Mouse (Mus musculus) CH12.LX (cell line): ENCODE measurements at regions not wholly inside any gene's neighbourhood (a gene's known extent, or its start where the extent isn't known, plus 50 kb on each side); places are given as distances from the start of the nearest gene placed in this dataset.

Source experiments
- DNase-seq: peaks from one replicate; pipeline ENCODE4 v3.0.0-alpha.2; 2013; ENCODE audit errors: extremely low read depth
- H3K27ac ChIP-seq: 2 replicates; pipeline ENCODE4 v1.5.1; 2012; ENCODE audit warnings: low read depth, mild to moderate bottlenecking, control low read depth, moderate library complexity; ENCODE audit not compliant: insufficient read depth
- H3K27me3 ChIP-seq: replicated peaks from 2 replicates; pipeline ENCODE3; 2012; ENCODE audit warnings: inconsistent platforms
- H3K36me3 ChIP-seq, 2 experiments: replicated peaks in 1 of 2; 2 replicates each; pipeline versions ENCODE3 to v1.6.1; 2012; ENCODE audit warnings: inconsistent platforms in 1 of 2, low read length in 1 of 2, mild to moderate bottlenecking in 1 of 2, mixed read lengths in 1 of 2, moderate library complexity in 1 of 2; ENCODE audit not compliant: control insufficient read depth in 1 of 2, insufficient read depth in 1 of 2
- H3K4me1 ChIP-seq, 2 experiments: 2 replicates each; pipeline ENCODE4 v1.6.1; 2012; ENCODE audit warnings: inconsistent platforms in 1 of 2, moderate library complexity in 1 of 2; ENCODE audit not compliant: insufficient read depth in 2 of 2, control insufficient read depth in 1 of 2
- H3K4me2 ChIP-seq: 2 replicates; pipeline ENCODE4 v1.6.1; 2012; ENCODE audit warnings: low read depth, mild to moderate bottlenecking, control low read depth; ENCODE audit not compliant: poor library complexity, insufficient read depth, severe bottlenecking
- H3K4me3 ChIP-seq, 3 experiments: fragments of 150-350 bp in 1 of 3; sonication (generic) in 1 of 3; replicated peaks in 1 of 3; 2 replicates each; pipeline versions ENCODE3 to v1.5.1; 2011 to 2012; ENCODE audit warnings: low read depth in 2 of 3, low read length in 2 of 3, mild to moderate bottlenecking in 2 of 3, moderate library complexity in 2 of 3, control low read depth in 1 of 3, improper control_type of control experiment in 1 of 3, inconsistent platforms in 1 of 3, mixed read lengths in 1 of 3; ENCODE audit not compliant: poor library complexity in 1 of 3
- H3K79me2 ChIP-seq: replicated peaks from 2 replicates; pipeline ENCODE4 v1.6.1; 2012; ENCODE audit warnings: mild to moderate bottlenecking, moderate library complexity; ENCODE audit not compliant: control insufficient read depth, poor library complexity, insufficient read depth, severe bottlenecking; ENCODE audit errors: extremely low read depth
- H3K9ac ChIP-seq: 2 replicates; pipeline ENCODE4 v1.6.1; 2012; ENCODE audit warnings: low read depth, mild to moderate bottlenecking, control low read depth, moderate library complexity; ENCODE audit not compliant: insufficient read depth
- H3K9me3 ChIP-seq: replicated peaks from 2 replicates; pipeline ENCODE3; 2012; ENCODE audit warnings: low read length, inconsistent platforms, mixed read lengths
- E2F4 ChIP-seq: IDR thresholded peaks from 2 replicates; pipeline ENCODE4 v1.6.1; 2011; ENCODE audit warnings: low read depth, low read length, improper control_type of control experiment; ENCODE audit not compliant: insufficient replicate concordance
- ELF1 ChIP-seq: IDR thresholded peaks from 2 replicates; pipeline ENCODE4 v1.6.1; 2014; ENCODE audit warnings: low read depth, mild to moderate bottlenecking, inconsistent platforms, low read length, improper control_type of control experiment
- ETS1 ChIP-seq: conservative IDR thresholded peaks from 2 replicates; pipeline ENCODE4 v1.6.1; 2012; ENCODE audit warnings: low read depth, mild to moderate bottlenecking, inconsistent platforms, low read length, improper control_type of control experiment, moderate library complexity
- GABPA ChIP-seq: IDR thresholded peaks from 2 replicates; pipeline ENCODE4 v1.6.1; 2012; ENCODE audit warnings: low read depth, low read length, improper control_type of control experiment, inconsistent platforms; ENCODE audit not compliant: insufficient replicate concordance
- HCFC1 ChIP-seq: IDR thresholded peaks from 2 replicates; pipeline ENCODE4 v1.6.1; 2012; ENCODE audit warnings: low read depth, mild to moderate bottlenecking, inconsistent platforms, low read length, improper control_type of control experiment
- IRF4 ChIP-seq: IDR thresholded peaks from 2 replicates; pipeline ENCODE4 v1.6.1; 2014; ENCODE audit warnings: low read depth, mild to moderate bottlenecking, inconsistent platforms, low read length, improper control_type of control experiment
- JUND ChIP-seq: conservative IDR thresholded peaks from 2 replicates; pipeline ENCODE4 v1.6.1; 2011; ENCODE audit warnings: low read depth, low read length, improper control_type of control experiment
- MAFK ChIP-seq: IDR thresholded peaks from 2 replicates; pipeline ENCODE4 v1.6.1; 2011; ENCODE audit warnings: low read length, improper control_type of control experiment; ENCODE audit not compliant: insufficient replicate concordance
- MAX ChIP-seq: IDR thresholded peaks from 2 replicates; pipeline ENCODE4 v1.6.1; 2011; ENCODE audit warnings: low read length, improper control_type of control experiment
- MAZ ChIP-seq: IDR thresholded peaks from 2 replicates; pipeline ENCODE4 v1.6.1; 2012; ENCODE audit warnings: low read depth, mild to moderate bottlenecking, inconsistent platforms, low read length, improper control_type of control experiment, moderate library complexity
- MEF2A ChIP-seq: IDR thresholded peaks from 2 replicates; pipeline ENCODE4 v1.6.1; 2014; ENCODE audit warnings: low read depth, mild to moderate bottlenecking, inconsistent platforms, low read length, improper control_type of control experiment, borderline replicate concordance
- MXI1 ChIP-seq: IDR thresholded peaks from 2 replicates; pipeline ENCODE4 v1.6.1; 2011; ENCODE audit warnings: mild to moderate bottlenecking, low read depth, low read length, improper control_type of control experiment
- MYC ChIP-seq: IDR thresholded peaks from 2 replicates; pipeline ENCODE4 v1.6.1; 2011; ENCODE audit warnings: low read depth, mild to moderate bottlenecking, improper control_type of control experiment, low read length
- NELFE ChIP-seq: IDR thresholded peaks from 2 replicates; pipeline ENCODE4 v1.6.1; 2011; ENCODE audit warnings: low read depth, low read length, improper control_type of control experiment
- NRF1 ChIP-seq: IDR thresholded peaks from 2 replicates; pipeline ENCODE4 v1.6.1; 2014; ENCODE audit warnings: low read depth, mild to moderate bottlenecking, inconsistent platforms, low read length, improper control_type of control experiment, moderate library complexity
- PAX5 ChIP-seq: IDR thresholded peaks from 2 replicates; pipeline ENCODE4 v1.6.1; 2012; ENCODE audit warnings: low read length, inconsistent platforms, mixed read lengths
- POLR2AphosphoS2 ChIP-seq: IDR thresholded peaks from 2 replicates; pipeline ENCODE4 v1.6.1; 2011; ENCODE audit warnings: low read depth, low read length, improper control_type of control experiment
- SIN3A ChIP-seq: IDR thresholded peaks from 2 replicates; pipeline ENCODE4 v1.6.1; 2012; ENCODE audit warnings: low read length, improper control_type of control experiment, inconsistent platforms
- TBP ChIP-seq: conservative IDR thresholded peaks from 2 replicates; pipeline ENCODE4 v1.6.1; 2011; ENCODE audit warnings: low read depth, low read length, improper control_type of control experiment
- TCF12 ChIP-seq: IDR thresholded peaks from 2 replicates; pipeline ENCODE4 v1.6.1; 2014; ENCODE audit warnings: low read depth, mild to moderate bottlenecking, inconsistent platforms, low read length, improper control_type of control experiment
- USF1 ChIP-seq: IDR thresholded peaks from 2 replicates; pipeline ENCODE4 v1.6.1; 2014; ENCODE audit warnings: low read depth, mild to moderate bottlenecking, inconsistent platforms, low read length, improper control_type of control experiment
- ZMIZ1 ChIP-seq: IDR thresholded peaks from 2 replicates; pipeline ENCODE4 v1.6.1; 2012; ENCODE audit warnings: low read depth, mild to moderate bottlenecking, inconsistent platforms, low read length, improper control_type of control experiment
- ZNF384 ChIP-seq: IDR thresholded peaks from 2 replicates; pipeline ENCODE4 v1.6.1; 2012; ENCODE audit warnings: low read depth, low read length, improper control_type of control experiment, inconsistent platforms
- dilution Hi-C: fragments of 300-500 bp; cut with MboI; formaldehyde crosslinking; loops from 2 replicates; pipeline ENCODE4 v1.14.3; 2020; ENCODE audit warnings: low sequenced_read_pairs; ENCODE audit not compliant: extremely low pct_unique_long_range_greater_than_20kb, extremely low pct_ligation_motif_present
- in situ Hi-C: fragments of 300-500 bp; cut with MboI; formaldehyde crosslinking; loops from 3 replicates; pipeline ENCODE4 v1.14.3; 2019; ENCODE audit warnings: low sequenced_read_pairs, low pct_ligation_motif_present, low pct_unique_long_range_greater_than_20kb, mixed read lengths

GRCm38 (mm10) chr16:5316271-5316670 lies 60.5 kb upstream of the Eef2kmt start:
- peaks cover 6% of the 10 kb centered on the region for H3K9me3 ChIP-seq
- H3K27me3 ChIP-seq = peaks cover 80% of the 10 kb centered on the region
- no peak for DNase-seq
- H3K4me3 ChIP-seq = no peak overlapping the region
- no peaks in the 10 kb centered on the region for H3K4me1 ChIP-seq
- H3K27ac ChIP-seq = no peak overlapping the region
- no peak overlapping the region for H3K4me2 ChIP-seq
- H3K36me3 ChIP-seq = no peaks in the 10 kb centered on the region
- H3K9ac ChIP-seq = no peak overlapping the region
- dilution Hi-C loops (no loop called here), in situ Hi-C loops (no loop called here)
- H3K79me2 ChIP-seq = no peaks in the 10 kb centered on the region
- TF ChIP-seq IRF4 = no peak
- TF ChIP-seq ELF1 = no peak
- TF ChIP-seq PAX5 = no peak
- no peak for TF ChIP-seq MAX
- no peak for TF ChIP-seq MEF2A
- no peak for TF ChIP-seq MXI1
- no peak for TF ChIP-seq JUND
- no peak for TF ChIP-seq ZNF384
- TF ChIP-seq, all 38 proteins: peak for 0

DNA sequence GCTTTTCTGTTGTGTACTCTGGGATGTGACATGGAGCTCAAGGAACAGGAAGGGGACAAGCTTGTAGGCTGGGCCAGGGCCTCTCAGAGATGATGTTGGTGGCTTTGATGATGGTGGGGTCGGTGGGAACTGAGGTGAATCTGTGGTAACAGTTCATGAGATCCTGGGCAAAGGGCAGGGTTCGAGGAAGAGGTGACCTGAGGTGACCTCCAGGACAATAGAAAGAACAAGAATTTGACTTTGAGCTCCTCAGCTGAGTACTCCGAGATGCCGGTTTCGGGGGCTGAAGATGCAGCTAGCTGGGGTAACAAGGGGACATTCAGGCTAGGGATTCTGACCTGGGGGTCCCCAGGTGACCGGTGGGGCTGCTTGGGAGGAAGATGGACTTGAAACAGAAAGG lies 57.5 kb upstream of the Eef2kmt start:
- peaks cover 81% of the 10 kb centered on the region for H3K27me3 ChIP-seq
- dilution Hi-C loops (no loop called here), in situ Hi-C loops (no loop called here)
- H3K4me2 ChIP-seq = no peak overlapping the region
- no peak for DNase-seq
- H3K27ac ChIP-seq = no peak overlapping the region
- H3K4me1 ChIP-seq = no peaks in the 10 kb centered on the region
- no peak overlapping the region for H3K9ac ChIP-seq
- no peaks in the 10 kb centered on the region for H3K36me3 ChIP-seq
- TF ChIP-seq HCFC1 (no peak), NRF1 (no peak), MYC (no peak), E2F4 (no peak), USF1 (no peak), TCF12 (no peak), TBP (no peak), ZMIZ1 (no peak), MAZ (no peak), PAX5 (no peak), ELF1 (no peak), ETS1 (no peak), GABPA (no peak), NELFE (no peak), POLR2AphosphoS2 (no peak), MEF2A (no peak), SIN3A (no peak), MAFK (no peak), JUND (no peak)
- TF ChIP-seq, all 38 proteins: peak for 0
- Histone ChIP-seq H3K9me3 (no peaks in the 10 kb centered on the region), H3K79me2 (no peaks in the 10 kb centered on the region), H3K4me3 (no peak overlapping the region)
